Comparison of ENCODE assay signal across 14 mouse cellular contexts in genomic region chr8:88262831-88263635, GRCm38 (mm10). TPM values are rescaled to one million over a fixed set of nuclear protein-coding genes. Genes with fewer than 3 reads are reported as not detected.
DNase-seq lines count a peak whose midpoint lies in the region; ATAC-seq and TF ChIP-seq lines count a peak whose summit lies in the region.
"Had no signal": no experiment of that assay in that cellular context is flagged by ENCODE, and none has a peak within 500 bp of the region (broad histone marks: within the 10 kb centered on the region; RNA-seq: fewer than 3 reads in every experiment).

No protein-coding gene starts in this region.

- no peak for TF ChIP-seq CTCF in lung, adult 2 months (IDR thresholded peaks at IDR 0.05; ENCODE audit: insufficient read depth, low read length)
- no peak; the same call in 1 of the 2 replicates for TF ChIP-seq CTCF in kidney, postnatal 0 days (IDR thresholded peaks at IDR 0.05; ENCODE audit: low read depth)

- H3K4me3 ChIP-seq in lung, embryonic 16.5 days (ENCODE audit: low read length) = no peak overlapping the region
- no peak overlapping the region for H3K4me3 ChIP-seq in lung, adult 2 months (replicated peaks; ENCODE audit: extremely low read depth, low read depth, low read length)
- no peak overlapping the region for H3K4me3 ChIP-seq in kidney, postnatal 0 days (replicated peaks; ENCODE audit: low read depth, low read length)
- H3K4me3 ChIP-seq: forebrain, embryonic 15.5 days; layer of hippocampus, adult 2 months had no signal

- no peaks in the 10 kb centered on the region for H3K27me3 ChIP-seq in lung, embryonic 16.5 days (ENCODE audit: control insufficient read depth, insufficient read depth, low read depth, low read length)
- H3K27me3 ChIP-seq in kidney, postnatal 0 days (ENCODE audit: insufficient read depth, low read length) = no peaks in the 10 kb centered on the region

- peaks cover 35% of the 10 kb centered on the region for H3K4me1 ChIP-seq in lung, embryonic 16.5 days (replicated peaks; ENCODE audit: control insufficient read depth, insufficient read depth, low read length)
- H3K4me1 ChIP-seq in lung, adult 2 months (ENCODE audit: control insufficient read depth, insufficient read depth, low read length) = peaks cover 9% of the 10 kb centered on the region
- H3K4me1 ChIP-seq in kidney, postnatal 0 days (replicated peaks; ENCODE audit: insufficient read depth, low read length) = 0 out of 2 replicates have a peak, but pooled peaks cover 5% of the 10 kb centered on the region
- H3K4me1 ChIP-seq: forebrain, embryonic 15.5 days had no signal

- intact Hi-C loops in heart, postnatal 10 days (cut with DNase I) = no loop called here

- no peak for TF ChIP-seq POLR2A in lung, adult 2 months (IDR thresholded peaks at IDR 0.05; ENCODE audit: borderline replicate concordance, extremely low read depth, low read depth, low read length)

- no peaks in the 10 kb centered on the region for H3K36me3 ChIP-seq in lung, embryonic 16.5 days (ENCODE audit: control insufficient read depth, insufficient read depth, low read length)
- H3K36me3 ChIP-seq in kidney, postnatal 0 days (ENCODE audit: insufficient read depth, low read length) = 0 out of 2 replicates have a peak, but pooled peaks cover 4% of the 10 kb centered on the region
- H3K36me3 ChIP-seq: forebrain, embryonic 15.5 days had no signal

- DNase-seq in heart, adult 11 months = peak; percentile 24
- no peak for DNase-seq in heart, postnatal 10 days
- no peak for DNase-seq in lung, adult 2 months
- peak; percentile 74 for DNase-seq in kidney, postnatal 0 days (ENCODE audit: low spot score)
- DNase-seq in urinary bladder, postnatal 10 days (ENCODE audit: low spot score) = no peak
- DNase-seq in adrenal gland, postnatal 25 days = no peak
- DNase-seq: cerebellum, adult 9-10 months; heart, postnatal 14 days had no signal

- H3K4me2 ChIP-seq in lung, embryonic 16.5 days (ENCODE audit: low read depth, low read length) = peak overlapping the region; percentile 29; the same call in 1 of the 2 replicates
- H3K4me2 ChIP-seq in kidney, postnatal 0 days (ENCODE audit: low read length) = peak overlapping the region; percentile 28; the same call in 1 of the 2 replicates
- H3K4me2 ChIP-seq: forebrain, embryonic 15.5 days; midbrain, embryonic 11.5 days had no signal

- no peaks in the 10 kb centered on the region for H3K9me3 ChIP-seq in lung, embryonic 16.5 days (ENCODE audit: control insufficient read depth, low read length)
- H3K9me3 ChIP-seq in kidney, postnatal 0 days (replicated peaks; ENCODE audit: low read length) = no peaks in the 10 kb centered on the region
- H3K9me3 ChIP-seq: forebrain, embryonic 15.5 days; G1E had no signal

- H3K9ac ChIP-seq in lung, embryonic 16.5 days (ENCODE audit: low read length) = peak overlapping the region; percentile 26; the same call in 1 of the 2 replicates
- H3K9ac ChIP-seq in kidney, postnatal 0 days (ENCODE audit: low read depth, low read length) = no peak overlapping the region
- H3K9ac ChIP-seq: forebrain, embryonic 15.5 days had no signal

- WGBS in lung, embryonic 16.5 days = 12% methylated on average over 14 of the region's 14 CpGs
- WGBS in lung, adult 2 months = 17% methylated on average over 14 of the region's 14 CpGs
- 32% methylated on average over 14 of the region's 14 CpGs for WGBS in kidney, postnatal 0 days

- H3K27ac ChIP-seq in lung, embryonic 16.5 days (ENCODE audit: low read length) = peak overlapping the region; percentile 66
- peak overlapping the region; percentile 71; the same call in 1 of the 2 replicates for H3K27ac ChIP-seq in kidney, postnatal 0 days
- H3K27ac ChIP-seq: forebrain, embryonic 15.5 days; layer of hippocampus, adult 2 months had no signal

- no peak for ATAC-seq in lung, embryonic 16.5 days (ENCODE audit: low read depth)
- ATAC-seq in kidney, postnatal 0 days (replicated peaks; ENCODE audit: low FRiP score, low read depth) = no peak
- no peak for ATAC-seq in erythroid progenitor cell, adult 5-6 weeks (replicated peaks; ENCODE audit: low FRiP score, poor library complexity, severe bottlenecking)
- ATAC-seq: forebrain, embryonic 15.5 days had no signal

RNA-seq across cellular contexts. Expression of gene Adcy7, which starts 9.2 kb away (rescaled TPM):
- 10 to 100 TPM in 1 of 2 experiments, 1 to 10 TPM in 1; 8.5 to 10.5 TPM for total RNA-seq in heart, postnatal 10 days (2021)
- 13.4 and 15.0 TPM in 2 replicates for polyA plus RNA-seq in lung, embryonic 16.5 days (2015; fragmentation: Nextera tagmentation; extraction: Ambion mirVana)
- polyA plus RNA-seq in lung, adult 2 months (2012; rRNA removed) = 57.0 and 60.0 TPM in 2 replicates
- 4.3 TPM in 2 replicates for polyA plus RNA-seq in kidney, postnatal 0 days (2015; fragmentation: Nextera tagmentation; extraction: Ambion mirVana)
- 4.6 and 5.4 TPM in 2 replicates for total RNA-seq in erythroid progenitor cell, adult 5-6 weeks (2015; ENCODE audit: low replicate concordance)
- 2.4 and 6.3 TPM in 2 replicates for total RNA-seq in erythroid progenitor cell, adult 5-6 weeks (2017; ENCODE audit: low replicate concordance)
- total RNA-seq in adrenal gland, postnatal 25 days (2021) = 5.4 and 8.4 TPM in 2 replicates

Comparison
In these comparisons a context has a peak if more than half of its experiments do, and no peak if none do; other contexts are left out.
1. DNase-seq: peak in heart, adult 11 months (single experiment) and kidney, postnatal 0 days (single experiment); none in heart, postnatal 10 days (0 of 2), lung, adult 2 months (single experiment), urinary bladder, postnatal 10 days (single experiment) and adrenal gland, postnatal 25 days (single experiment).